Comparison of ENCODE assay signal across 8 mouse cellular contexts in the genomic region with DNA sequence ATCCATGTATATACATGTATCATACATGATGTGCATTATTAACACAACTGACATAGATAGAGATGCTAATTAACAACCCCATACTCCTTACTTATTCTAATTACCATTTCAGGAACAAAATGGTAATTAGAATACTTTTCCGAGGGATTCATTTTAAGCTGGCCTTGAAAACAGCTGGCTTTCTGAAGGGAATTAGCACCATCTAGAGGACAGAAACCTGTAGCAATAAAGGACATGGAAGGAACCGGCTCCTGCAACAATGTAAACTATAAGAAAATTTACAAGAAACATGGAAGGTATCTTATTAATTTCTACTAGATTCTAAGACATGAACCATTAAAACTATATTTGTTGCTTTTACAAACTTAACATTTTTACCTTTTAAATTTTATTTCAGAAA. TPM values are rescaled to one million over a fixed set of nuclear protein-coding genes. Genes with fewer than 3 reads are reported as not detected.
A peak's percentile ranks its signal among the peaks of the same experiment; 100 is the strongest.
DNase-seq lines count a peak whose midpoint lies in the region; ATAC-seq and TF ChIP-seq lines count a peak whose summit lies in the region.

No protein-coding gene starts in this region.

- WGBS in cerebellum, adult 2 months: 4% methylated on average over 2 of the region's 2 CpGs
- 13% methylated on average over 2 of the region's 2 CpGs for WGBS in kidney, embryonic 14.5 days

- no peaks in the 10 kb centered on the region for H3K27me3 ChIP-seq in cerebellum, adult 2 months (ENCODE audit: control insufficient read depth, insufficient read depth, low read length)
- no peaks in the 10 kb centered on the region for H3K27me3 ChIP-seq in kidney, embryonic 14.5 days (ENCODE audit: control insufficient read depth, insufficient read depth, low read length)

- no peak overlapping the region for H3K9ac ChIP-seq in kidney, embryonic 14.5 days (ENCODE audit: low read depth, low read length)

- H3K4me3 ChIP-seq in cerebellum, adult 2 months (replicated peaks; ENCODE audit: insufficient read depth, low read depth, low read length): no peak overlapping the region
- no peak overlapping the region for H3K4me3 ChIP-seq in kidney, embryonic 14.5 days (ENCODE audit: low read length)

- no peak overlapping the region for H3K27ac ChIP-seq in cerebellum, adult 2 months (ENCODE audit: insufficient read depth, low read length)
- no peak overlapping the region for H3K27ac ChIP-seq in kidney, embryonic 14.5 days (ENCODE audit: low read depth, low read length)

- TF ChIP-seq CTCF in cerebellum, adult 2 months (IDR thresholded peaks at IDR 0.05; ENCODE audit: borderline replicate concordance, insufficient read depth, low read depth, low read length): peak; percentile 28; the same call in 1 of the 2 replicates

- no peak overlapping the region for H3K4me2 ChIP-seq in kidney, embryonic 14.5 days (replicated peaks; ENCODE audit: low read depth, low read length)

- H3K36me3 ChIP-seq in kidney, embryonic 14.5 days (ENCODE audit: control insufficient read depth, insufficient read depth, low read length): 0 out of 2 replicates have a peak, but pooled peaks cover 2% of the 10 kb centered on the region

- no peak for TF ChIP-seq POLR2A in cerebellum, adult 2 months (IDR thresholded peaks at IDR 0.05; ENCODE audit: borderline replicate concordance, insufficient read depth, low read length)

- no peak for ATAC-seq in kidney, embryonic 14.5 days (ENCODE audit: low FRiP score, low TSS enrichment)
- no peak for ATAC-seq in megakaryocyte, adult 5-6 weeks (ENCODE audit: poor library complexity, severe bottlenecking)

- peak in 1 of 2 experiments; percentile 54 for DNase-seq in cerebellum, adult 2 months
- DNase-seq in cerebellum, adult 11-12 months: no peak
- DNase-seq in kidney, postnatal 36 days: peak; percentile 23 to 63
- peak; percentile 22 for DNase-seq in ES-CJ7 (ENCODE audit: low read depth, low spot score)
- peak; percentile 51 for DNase-seq in forelimb bud, embryonic 11.5 days (ENCODE audit: low read depth, low spot score)
- no peak for DNase-seq in spleen, postnatal 10 days (ENCODE audit: low spot score in 2 of 2)

- H3K4me1 ChIP-seq in cerebellum, adult 2 months (ENCODE audit: control insufficient read depth, insufficient read depth, low read length): peaks cover 3% of the 10 kb centered on the region; the same call in 1 of the 2 replicates
- H3K4me1 ChIP-seq in kidney, embryonic 14.5 days (ENCODE audit: control insufficient read depth, insufficient read depth, low read length): no peaks in the 10 kb centered on the region

- no peaks in the 10 kb centered on the region for H3K9me3 ChIP-seq in kidney, embryonic 14.5 days (ENCODE audit: control insufficient read depth, low read length)

RNA-seq across cellular contexts. Expression of a gene that starts 7.5 kb away (rescaled TPM):
- polyA plus RNA-seq in cerebellum, adult 2 months (2012; rRNA removed): 16.0 and 17.7 TPM in 2 replicates
- polyA plus RNA-seq in kidney, embryonic 14.5 days (2014; fragmentation: Nextera tagmentation; extraction: Ambion mirVana): 6.0 and 13.8 TPM in 2 replicates
- 9.7 and 10.6 TPM in 2 replicates for total RNA-seq in megakaryocyte, adult 5-6 weeks (2015)
- total RNA-seq in megakaryocyte, adult 5-6 weeks (2017): 7.0 and 7.8 TPM in 2 replicates

RNA-seq across cellular contexts. Expression of a gene that starts 9.0 kb away (rescaled TPM):
- 0.33 and 0.44 TPM in 2 replicates for polyA plus RNA-seq in cerebellum, adult 2 months (2012; rRNA removed)
- 0.40 and 0.81 TPM in 2 replicates for polyA plus RNA-seq in kidney, embryonic 14.5 days (2014; fragmentation: Nextera tagmentation; extraction: Ambion mirVana)
- 0.22 TPM in 1 of 2 replicates, not detected in the other for total RNA-seq in megakaryocyte, adult 5-6 weeks (2015)
- total RNA-seq in megakaryocyte, adult 5-6 weeks (2017): 0.48 TPM in 1 of 2 replicates, not detected in the other

RNA-seq across cellular contexts. Expression of a gene that starts 46.7 kb away (rescaled TPM):
- polyA plus RNA-seq in cerebellum, adult 2 months (2012; rRNA removed): 3.3 and 4.0 TPM in 2 replicates
- polyA plus RNA-seq in kidney, embryonic 14.5 days (2014; fragmentation: Nextera tagmentation; extraction: Ambion mirVana): 3.3 and 4.7 TPM in 2 replicates
- total RNA-seq in megakaryocyte, adult 5-6 weeks (2015): 25.0 and 31.4 TPM in 2 replicates
- total RNA-seq in megakaryocyte, adult 5-6 weeks (2017): 8.4 and 9.6 TPM in 2 replicates

Comparison
In these comparisons a context has a peak if more than half of its experiments do, and no peak if none do; other contexts are left out.
1. DNase-seq: peak in kidney, postnatal 36 days (2 of 2), ES-CJ7 (single experiment) and forelimb bud, embryonic 11.5 days (single experiment); none in cerebellum, adult 11-12 months (single experiment) and spleen, postnatal 10 days (0 of 2).